Mouse (Mus musculus) liver, embryonic 12.5 days (tissue): ENCODE data around the gene Tbkbp1. TPM values are rescaled to one million over a fixed set of nuclear protein-coding genes. Genes with fewer than 3 reads are reported as not detected.

ENCODE experiments used
- ATAC-seq: fragments of 200-750 bp; cut with Nextera tagmentation; 2 replicates; pipeline ENCODE4 v1.8.0; 2017; ENCODE audit warnings: moderate number of reproducible peaks, mild to moderate bottlenecking, moderate library complexity
- H3K27ac ChIP-seq: fragments of 300-500 bp; sonication (generic); 2 replicates; pipeline ENCODE4 v1.5.1; 2016; ENCODE audit warnings: mild to moderate bottlenecking
- H3K27me3 ChIP-seq: fragments of 300-500 bp; sonication (generic); replicated peaks from 2 replicates; pipeline ENCODE4 v1.6.1; 2016; ENCODE audit warnings: mild to moderate bottlenecking, moderate library complexity
- H3K36me3 ChIP-seq: fragments of 300-500 bp; sonication (generic); 2 replicates; pipeline ENCODE4 v1.6.1; 2016; ENCODE audit warnings: mild to moderate bottlenecking, moderate library complexity
- H3K4me1 ChIP-seq: fragments of 300-500 bp; sonication (generic); 2 replicates; pipeline ENCODE4 v1.6.1; 2016
- H3K4me2 ChIP-seq: fragments of 300-500 bp; sonication (generic); 2 replicates; pipeline ENCODE4 v1.6.1; 2016; ENCODE audit warnings: mild to moderate bottlenecking, moderate library complexity
- H3K4me3 ChIP-seq: fragments of 300-500 bp; sonication (generic); 2 replicates; pipeline ENCODE4 v1.5.1; 2016; ENCODE audit warnings: mild to moderate bottlenecking, moderate library complexity
- H3K9ac ChIP-seq: fragments of 300-500 bp; sonication (generic); 2 replicates; pipeline ENCODE4 v1.6.1; 2016; ENCODE audit warnings: mild to moderate bottlenecking, moderate library complexity
- H3K9me3 ChIP-seq: fragments of 300-500 bp; sonication (generic); replicated peaks from 2 replicates; pipeline ENCODE4 v1.6.1; 2016; ENCODE audit warnings: mild to moderate bottlenecking, moderate library complexity
- WGBS: fragments of 180-500 bp; shearing (Covaris S2); methylation state at CpG from one replicate; pipeline ENCODE4 v1.1.7; 2016; ENCODE audit not compliant: insufficient replicate concordance; 5-methylcytosine and 5-hydroxymethylcytosine counted together
- polyA plus RNA-seq: library from polyadenylated mRNA; unstranded; fragments of >200 nt; fragmentation: Nextera tagmentation; extraction: Ambion mirVana; gene quantifications from 2 replicates; pipeline ENCODE4 v1.2.1, GENCODE M21; 2016

The Tbkbp1 gene
- polyA plus RNA-seq, 1 experiment from 2014 or later, result 3.6 TPM

GRCm38 (mm10) chr11:97152023-97152426 is 730 bp upstream of the Tbkbp1 start:
- no peak overlapping the region for H3K9ac ChIP-seq
- H3K4me1 ChIP-seq, result peaks cover 53% of the 10 kb centered on the region
- no peak overlapping the region for H3K27ac ChIP-seq
- H3K4me2 ChIP-seq, result peak overlapping the region; percentile 92
- peaks cover 34% of the 10 kb centered on the region for H3K36me3 ChIP-seq
- no peaks in the 10 kb centered on the region for H3K9me3 ChIP-seq
- peaks cover 59% of the 10 kb centered on the region for H3K27me3 ChIP-seq
- 3% methylated on average over 11 of the region's 11 CpGs for WGBS
- no peak for ATAC-seq
- no peak overlapping the region; the same call in 1 of the 2 replicates for H3K4me3 ChIP-seq

DNA sequence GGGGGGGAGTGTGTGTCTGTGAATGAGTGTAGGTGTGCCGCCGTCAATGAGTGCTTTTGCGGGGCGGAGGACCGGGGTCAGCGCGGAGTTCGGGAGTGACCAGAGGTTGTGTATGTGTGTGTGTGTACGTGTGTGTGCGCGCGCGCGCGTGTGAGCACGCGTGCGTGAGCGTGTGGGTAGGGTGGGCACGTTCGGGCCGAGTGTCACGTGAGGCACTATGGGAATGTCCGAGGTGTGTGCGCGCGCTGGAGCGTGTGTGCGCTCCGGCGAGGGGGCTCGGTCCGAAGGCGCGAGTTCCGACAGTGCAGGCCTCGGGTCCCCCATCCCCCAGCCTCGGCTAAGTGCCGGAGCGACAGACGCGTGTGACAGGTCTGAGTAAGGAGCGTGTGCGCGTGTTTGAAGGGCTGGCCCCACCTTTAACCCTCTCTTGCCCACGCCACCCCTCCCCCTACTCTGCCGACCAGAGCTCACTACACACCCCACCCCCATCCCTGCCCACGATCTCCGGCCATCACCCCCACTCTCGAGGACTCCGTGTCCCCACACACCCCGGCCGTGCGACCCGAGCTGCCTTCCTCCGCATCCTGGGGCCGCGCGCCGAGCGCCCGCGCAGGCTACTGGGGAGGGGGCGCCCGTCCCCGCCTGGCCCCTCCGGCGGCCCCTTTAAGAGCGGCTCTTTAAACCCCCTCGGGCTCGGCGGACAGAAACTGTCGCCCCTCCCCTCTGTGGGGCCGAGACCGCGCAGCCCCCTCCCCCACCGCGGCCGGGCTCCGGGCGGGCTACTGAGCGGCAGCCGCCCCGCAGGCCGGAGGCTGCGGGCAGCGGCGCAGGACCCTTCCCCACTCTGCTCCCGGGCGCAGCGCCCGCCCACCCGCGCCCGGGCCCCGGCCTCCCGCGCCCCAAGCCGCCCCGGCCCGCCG is 624 bp downstream of the Tbkbp1 start:
- H3K36me3 ChIP-seq, result peaks cover 29% of the 10 kb centered on the region
- H3K27me3 ChIP-seq, result peaks cover 59% of the 10 kb centered on the region
- peak overlapping the region; percentile 59 for H3K27ac ChIP-seq
- 3% methylated on average over 92 of the region's 102 CpGs for WGBS
- no peaks in the 10 kb centered on the region for H3K9me3 ChIP-seq
- peaks cover 53% of the 10 kb centered on the region for H3K4me1 ChIP-seq
- H3K4me3 ChIP-seq, result peak overlapping the region; percentile 66
- peak overlapping the region; percentile 92 for H3K4me2 ChIP-seq
- peak overlapping the region; percentile 67 for H3K9ac ChIP-seq
- ATAC-seq, result peak; percentile 28; the same call in 1 of the 2 replicates

GRCm38 (mm10) chr11:97149995-97150410 is 1.3 kb downstream of the Tbkbp1 start:
- H3K4me2 ChIP-seq, result peak overlapping the region; percentile 92
- H3K4me1 ChIP-seq, result peaks cover 53% of the 10 kb centered on the region
- peak overlapping the region; percentile 59 for H3K27ac ChIP-seq
- peak overlapping the region; percentile 67; the same call in 1 of the 2 replicates for H3K9ac ChIP-seq
- peaks cover 29% of the 10 kb centered on the region for H3K36me3 ChIP-seq
- 7% methylated on average over 14 of the region's 14 CpGs for WGBS
- no peaks in the 10 kb centered on the region for H3K9me3 ChIP-seq
- ATAC-seq, result peak; percentile 20; the same call in 1 of the 2 replicates
- H3K27me3 ChIP-seq, result peaks cover 59% of the 10 kb centered on the region
- H3K4me3 ChIP-seq, result peak overlapping the region; percentile 66

DNA sequence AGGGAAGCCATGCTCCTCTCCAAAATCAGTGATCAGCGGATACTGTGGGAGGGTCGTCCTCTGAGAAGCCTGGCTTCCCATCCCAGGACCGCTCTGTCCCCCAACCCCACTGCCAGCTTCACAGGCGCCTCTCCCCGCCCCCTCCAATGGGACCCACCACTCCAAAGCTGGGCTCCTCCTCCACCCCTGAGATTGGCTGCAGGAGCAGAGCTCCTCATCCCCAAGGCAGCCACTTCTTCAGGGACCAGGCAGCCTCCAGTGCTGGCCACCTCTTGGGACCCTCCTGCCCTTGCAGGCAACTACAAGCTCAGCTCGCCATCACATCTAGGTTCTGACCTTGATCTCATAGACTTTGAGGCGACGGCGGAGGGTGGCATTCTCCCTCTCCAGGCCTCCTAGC is 2.3 kb downstream of the Tbkbp1 start:
- Histone ChIP-seq H3K9me3 (no peaks in the 10 kb centered on the region), H3K36me3 (peaks cover 29% of the 10 kb centered on the region), H3K4me2 (peak overlapping the region; percentile 92), H3K27me3 (peaks cover 59% of the 10 kb centered on the region), H3K9ac (no peak overlapping the region), H3K27ac (peak overlapping the region; percentile 59; the same call in 1 of the 2 replicates), H3K4me1 (peaks cover 53% of the 10 kb centered on the region), H3K4me3 (peak overlapping the region; percentile 66)
- WGBS, result 53% methylated on average over 9 of the region's 9 CpGs
- ATAC-seq, result no peak

GRCm38 (mm10) chr11:97148591-97148990 is 2.7 kb downstream of the Tbkbp1 start:
- H3K27me3 ChIP-seq, result peaks cover 59% of the 10 kb centered on the region
- no peaks in the 10 kb centered on the region for H3K9me3 ChIP-seq
- 43% methylated on average over 12 of the region's 12 CpGs for WGBS
- H3K4me3 ChIP-seq, result peak overlapping the region; percentile 66; the same call in 1 of the 2 replicates
- peaks cover 53% of the 10 kb centered on the region for H3K4me1 ChIP-seq
- H3K9ac ChIP-seq, result no peak overlapping the region
- no peak overlapping the region for H3K27ac ChIP-seq
- peak overlapping the region; percentile 92 for H3K4me2 ChIP-seq
- no peak for ATAC-seq
- H3K36me3 ChIP-seq, result peaks cover 29% of the 10 kb centered on the region

GRCm38 (mm10) chr11:97147333-97147732 is 4.0 kb downstream of the Tbkbp1 start:
- Histone ChIP-seq H3K4me1 (peaks cover 58% of the 10 kb centered on the region), H3K9me3 (no peaks in the 10 kb centered on the region), H3K4me3 (no peak overlapping the region), H3K4me2 (no peak overlapping the region), H3K27ac (no peak overlapping the region), H3K36me3 (peaks cover 29% of the 10 kb centered on the region), H3K9ac (no peak overlapping the region), H3K27me3 (peaks cover 51% of the 10 kb centered on the region)
- 58% methylated on average over 8 of the region's 8 CpGs for WGBS
- no peak for ATAC-seq

DNA sequence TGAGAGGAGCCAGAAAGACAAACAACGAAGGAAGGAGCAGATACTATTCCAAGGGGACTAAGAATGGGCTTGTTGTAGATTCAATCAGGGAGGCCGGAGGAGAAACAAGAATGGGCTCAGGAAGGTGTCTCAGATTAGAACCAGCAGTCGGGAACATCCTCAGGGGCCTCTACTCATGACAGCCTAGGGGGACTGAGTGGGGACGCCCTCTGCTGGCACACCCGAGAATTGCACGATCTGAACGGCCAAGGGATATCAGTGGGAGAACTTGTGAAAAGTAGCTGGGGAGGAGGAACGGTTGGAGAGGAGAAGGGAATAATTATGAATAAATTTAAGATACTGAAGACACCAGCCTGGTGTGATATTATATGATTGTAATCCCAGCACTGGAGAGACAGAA is 4.6 kb downstream of the Tbkbp1 start:
- no peak overlapping the region for H3K9ac ChIP-seq
- peaks cover 50% of the 10 kb centered on the region for H3K27me3 ChIP-seq
- no peak overlapping the region for H3K27ac ChIP-seq
- H3K36me3 ChIP-seq, result peaks cover 29% of the 10 kb centered on the region
- ATAC-seq, result no peak
- H3K9me3 ChIP-seq, result no peaks in the 10 kb centered on the region
- H3K4me2 ChIP-seq, result no peak overlapping the region
- peaks cover 55% of the 10 kb centered on the region for H3K4me1 ChIP-seq
- no peak overlapping the region for H3K4me3 ChIP-seq
- WGBS, result 14% methylated on average over 8 of the region's 8 CpGs

DNA sequence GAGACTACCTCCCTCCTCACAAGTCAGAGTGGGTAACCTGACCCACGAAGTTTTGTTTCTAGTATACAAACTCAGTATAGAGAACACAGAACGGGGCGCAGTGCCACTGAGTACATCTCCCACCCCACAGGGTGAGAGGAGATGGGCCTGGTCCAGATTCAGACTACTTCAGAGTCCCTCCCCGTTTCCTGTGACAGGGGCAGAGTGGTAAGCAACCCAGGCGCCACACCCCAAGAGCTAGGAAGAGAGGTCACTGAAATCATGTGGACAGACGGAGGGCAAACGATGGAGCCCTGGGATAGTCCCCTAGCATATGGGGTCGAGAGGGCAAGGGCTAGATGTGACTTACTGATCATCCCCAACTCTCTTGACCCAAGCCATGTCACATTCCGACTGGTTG is 5.3 kb downstream of the Tbkbp1 start:
- Histone ChIP-seq H3K36me3 (peaks cover 29% of the 10 kb centered on the region), H3K4me1 (peaks cover 50% of the 10 kb centered on the region), H3K4me2 (no peak overlapping the region), H3K27me3 (peaks cover 50% of the 10 kb centered on the region), H3K4me3 (no peak overlapping the region), H3K27ac (no peak overlapping the region), H3K9ac (no peak overlapping the region), H3K9me3 (no peaks in the 10 kb centered on the region)
- WGBS, result 65% methylated on average over 9 of the region's 9 CpGs
- ATAC-seq, result no peak

- H3K4me3 ChIP-seq, result no peak overlapping the region
- peaks cover 29% of the 10 kb centered on the region for H3K36me3 ChIP-seq
- H3K27me3 ChIP-seq, result peaks cover 49% of the 10 kb centered on the region
- no peak for ATAC-seq
- peaks cover 44% of the 10 kb centered on the region for H3K4me1 ChIP-seq
- H3K27ac ChIP-seq, result no peak overlapping the region
- no peak overlapping the region for H3K4me2 ChIP-seq
- H3K9ac ChIP-seq, result no peak overlapping the region
- H3K9me3 ChIP-seq, result no peaks in the 10 kb centered on the region
- 47% methylated on average over 2 of the region's 2 CpGs for WGBS
Observed at GRCm38 (mm10) chr11:97145320-97145719, 6.0 kb downstream of the Tbkbp1 start.

GRCm38 (mm10) chr11:97143196-97143900 is 7.9 kb downstream of the Tbkbp1 start:
- Histone ChIP-seq H3K9me3 (no peaks in the 10 kb centered on the region), H3K4me2 (no peak overlapping the region), H3K4me1 (peaks cover 36% of the 10 kb centered on the region), H3K27me3 (peaks cover 49% of the 10 kb centered on the region), H3K36me3 (peaks cover 34% of the 10 kb centered on the region), H3K27ac (no peak overlapping the region), H3K9ac (no peak overlapping the region), H3K4me3 (no peak overlapping the region)
- 50% methylated on average over 9 of the region's 9 CpGs for WGBS
- ATAC-seq, result no peak

GRCm38 (mm10) chr11:97142159-97142608 is 9.1 kb downstream of the Tbkbp1 start:
- Histone ChIP-seq H3K36me3 (peaks cover 34% of the 10 kb centered on the region; the same call in 1 of the 2 replicates), H3K9ac (no peak overlapping the region), H3K4me2 (no peak overlapping the region), H3K27ac (no peak overlapping the region), H3K9me3 (no peaks in the 10 kb centered on the region), H3K4me1 (peaks cover 38% of the 10 kb centered on the region), H3K4me3 (no peak overlapping the region), H3K27me3 (peaks cover 47% of the 10 kb centered on the region)
- ATAC-seq, result no peak
- WGBS, result 36% methylated on average over 8 of the region's 8 CpGs

DNA sequence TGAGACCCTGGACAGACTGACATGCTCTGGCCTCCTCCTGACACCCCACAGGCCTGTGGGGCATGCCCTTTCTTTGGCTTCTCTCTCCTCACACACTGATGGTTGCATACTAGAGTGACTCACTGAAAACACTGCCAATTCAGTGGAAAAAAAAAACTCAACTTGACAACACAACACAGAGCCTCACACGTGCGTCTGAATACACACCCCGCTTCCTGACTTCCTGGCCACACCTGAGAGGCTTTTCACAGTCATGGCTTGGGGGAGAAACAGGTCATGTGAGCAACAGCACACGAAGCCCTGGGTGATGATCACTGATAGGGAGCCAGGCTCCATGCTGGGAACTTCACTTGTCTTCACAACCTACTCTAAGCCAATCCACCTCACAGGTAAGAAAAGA is 10.5 kb downstream of the Tbkbp1 start:
- H3K27me3 ChIP-seq, result peaks cover 57% of the 10 kb centered on the region
- H3K9ac ChIP-seq, result no peak overlapping the region
- no peaks in the 10 kb centered on the region for H3K9me3 ChIP-seq
- 58% methylated on average over 4 of the region's 4 CpGs for WGBS
- H3K4me3 ChIP-seq, result no peak overlapping the region
- H3K27ac ChIP-seq, result no peak overlapping the region
- H3K4me1 ChIP-seq, result peaks cover 36% of the 10 kb centered on the region
- H3K4me2 ChIP-seq, result no peak overlapping the region
- no peak for ATAC-seq
- peaks cover 33% of the 10 kb centered on the region; the same call in 1 of the 2 replicates for H3K36me3 ChIP-seq
